Mouse (Mus musculus) ES-Bruce4 (cell line): ENCODE data around the gene Gm21972.

ENCODE experiments used
- CTCF ChIP-seq: IDR thresholded peaks from one replicate; pipeline ENCODE4 v1.8.1; 2011; ENCODE audit warnings: low read depth, low read length
- EP300 ChIP-seq: IDR thresholded peaks from 2 replicates; pipeline ENCODE4 v1.6.1; 2011; ENCODE audit warnings: low read depth, low read length; ENCODE audit not compliant: insufficient read depth
- POLR2A ChIP-seq: IDR thresholded peaks from one replicate; pipeline ENCODE4 v1.8.1; 2011; ENCODE audit warnings: low read length; ENCODE audit not compliant: insufficient read depth

DNA sequence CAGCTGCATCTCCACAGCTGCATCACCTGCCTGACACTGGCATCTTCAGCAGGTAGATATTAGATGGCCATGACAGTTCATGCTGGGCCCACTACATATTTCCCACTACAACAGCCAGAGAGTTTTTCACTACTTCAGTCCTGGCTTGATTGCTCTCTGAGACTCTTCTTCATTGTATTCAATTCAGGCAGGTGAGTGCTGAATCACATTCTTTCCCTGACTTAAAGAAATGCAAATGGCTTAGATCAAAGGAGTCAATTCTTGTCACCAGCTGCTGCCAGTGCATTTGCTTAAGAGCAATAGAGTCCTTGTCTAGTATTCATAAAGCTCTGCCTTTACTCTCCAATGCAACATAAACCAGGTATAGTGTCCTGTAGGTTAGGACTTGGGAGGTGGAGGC, 67.9 kb downstream of the Gm21972 start:
- TF ChIP-seq EP300, result no peak
- TF ChIP-seq CTCF, result no peak
- no peak for TF ChIP-seq POLR2A
